In the genomic region with DNA sequence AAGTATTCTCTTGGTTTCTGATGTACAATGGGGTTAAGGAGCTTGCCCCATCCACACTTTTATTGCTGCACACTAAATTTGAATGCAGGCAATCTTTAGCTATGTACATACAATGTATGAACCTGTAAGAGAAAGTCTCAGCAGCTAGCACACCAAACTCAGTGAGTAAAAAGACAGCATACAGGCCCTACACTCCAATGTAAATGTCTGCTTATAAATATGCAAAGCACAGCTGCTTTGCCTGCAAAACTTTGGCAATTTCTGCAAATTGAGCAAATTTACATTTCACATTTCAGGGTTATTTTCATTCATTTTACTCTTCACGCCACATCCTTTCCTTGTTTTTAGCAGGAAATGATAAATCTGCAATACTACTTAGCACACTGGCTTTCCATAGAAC, we compare ENCODE assay signal across 19 mouse cellular contexts.
"Had no signal": no experiment of that assay in that cellular context is flagged by ENCODE, and none has a peak within 500 bp of the region (broad histone marks: within the 10 kb centered on the region; RNA-seq: fewer than 3 reads in every experiment).

No protein-coding gene starts in this region.

- DNase-seq: kidney, postnatal 25 days; layer of hippocampus, adult 9-11 months; liver, embryonic 13.5 days; lung, adult 2 months; lung, postnatal 14 days; right cerebral cortex, adult 18-20 months; right cerebral cortex, postnatal 14 days; right cerebral cortex, postnatal 4 days; thymus, adult 2 months; thymus, postnatal 14 days; thymus, postnatal 4 days had no signal

- H3K4me2 ChIP-seq: liver, embryonic 13.5 days; midbrain, embryonic 12.5 days; midbrain, embryonic 15.5 days; neural tube, embryonic 12.5 days; neural tube, embryonic 15.5 days had no signal

- H3K4me1 ChIP-seq: liver, embryonic 13.5 days; midbrain, embryonic 15.5 days; neural tube, embryonic 12.5 days; neural tube, embryonic 15.5 days had no signal

- ATAC-seq: midbrain, embryonic 15.5 days had no signal

- H3K9me3 ChIP-seq: liver, embryonic 13.5 days; midbrain, embryonic 12.5 days; midbrain, embryonic 15.5 days; neural tube, embryonic 12.5 days; neural tube, embryonic 15.5 days had no signal

- H3K36me3 ChIP-seq: liver, embryonic 13.5 days; midbrain, embryonic 12.5 days; midbrain, embryonic 15.5 days; neural tube, embryonic 12.5 days; neural tube, embryonic 15.5 days had no signal

- H3K9ac ChIP-seq: liver, embryonic 13.5 days; midbrain, embryonic 12.5 days; midbrain, embryonic 15.5 days; neural tube, embryonic 12.5 days; neural tube, embryonic 15.5 days had no signal

- H3K27ac ChIP-seq: kidney, postnatal 0 days; layer of hippocampus, adult 2 months; liver, embryonic 13.5 days; macrophage; midbrain, embryonic 12.5 days; midbrain, embryonic 15.5 days; neural tube, embryonic 12.5 days; neural tube, embryonic 15.5 days; stomach, postnatal 0 days had no signal

- H3K27me3 ChIP-seq: liver, embryonic 13.5 days; midbrain, embryonic 12.5 days; midbrain, embryonic 15.5 days; neural tube, embryonic 12.5 days; neural tube, embryonic 15.5 days had no signal

- H3K4me3 ChIP-seq: layer of hippocampus, adult 2 months; liver, embryonic 13.5 days; midbrain, embryonic 12.5 days; midbrain, embryonic 15.5 days; neural tube, embryonic 12.5 days; neural tube, embryonic 15.5 days had no signal
